Mouse (Mus musculus) neural tube, embryonic 14.5 days (tissue): ENCODE measurements around the gene Cracr2b. TPM values are rescaled to one million over a fixed set of nuclear protein-coding genes. Genes with fewer than 3 reads are reported as not detected.

Experiments
- ATAC-seq: fragments of 200-750 bp; cut with Nextera tagmentation; 2 replicates; pipeline ENCODE4 v1.8.0; 2017; ENCODE audit warnings: low read depth, mild to moderate bottlenecking, moderate TSS enrichment, moderate library complexity
- H3K27ac ChIP-seq: fragments of 300-500 bp; sonication (generic); 2 replicates; pipeline ENCODE4 v1.5.1; 2014; ENCODE audit warnings: low read depth, mild to moderate bottlenecking, control low read depth, low read length, moderate library complexity, mixed read lengths
- H3K27me3 ChIP-seq: fragments of 300-500 bp; sonication (generic); 2 replicates; pipeline ENCODE4 v1.6.1; 2014; ENCODE audit warnings: low read length; ENCODE audit not compliant: control insufficient read depth, insufficient read depth
- H3K36me3 ChIP-seq: fragments of 300-500 bp; sonication (generic); 2 replicates; pipeline ENCODE4 v1.6.1; 2014; ENCODE audit warnings: low read length, mixed read lengths; ENCODE audit not compliant: control insufficient read depth, insufficient read depth
- H3K4me1 ChIP-seq: fragments of 300-500 bp; sonication (generic); 2 replicates; pipeline ENCODE4 v1.6.1; 2014; ENCODE audit warnings: low read length; ENCODE audit not compliant: control insufficient read depth, insufficient read depth
- H3K4me2 ChIP-seq: fragments of 300-500 bp; sonication (generic); 2 replicates; pipeline ENCODE4 v1.6.1; 2014; ENCODE audit warnings: mild to moderate bottlenecking, low read depth, low read length, control low read depth
- H3K4me3 ChIP-seq: fragments of 300-500 bp; sonication (generic); 2 replicates; pipeline ENCODE4 v1.5.1; 2014; ENCODE audit warnings: low read depth, low read length, control low read depth, mixed read lengths
- H3K9ac ChIP-seq: fragments of 300-500 bp; sonication (generic); replicated peaks from 2 replicates; pipeline ENCODE4 v1.6.1; 2014; ENCODE audit warnings: low read depth, mild to moderate bottlenecking, control low read depth, low read length, mixed read lengths
- H3K9me3 ChIP-seq: fragments of 300-500 bp; sonication (generic); 2 replicates; pipeline ENCODE4 v1.6.1; 2016; ENCODE audit warnings: low read length; ENCODE audit not compliant: control insufficient read depth
- WGBS: fragments of 180-500 bp; shearing (Covaris S2); extraction: QIAGEN DNeasy Blood & Tissue Kit; methylation state at CpG from one replicate; pipeline ENCODE4 v1.1.7; 2014; 5-methylcytosine and 5-hydroxymethylcytosine counted together
- polyA plus RNA-seq: library from polyadenylated mRNA; unstranded; fragments of >200 nt; fragmentation: Nextera tagmentation; extraction: Ambion mirVana; gene quantifications from 2 replicates; pipeline ENCODE4 v1.2.1, GENCODE M21; 2014

Cracr2b gene
- 3.6 and 6.6 TPM in 2 replicates for polyA plus RNA-seq

GRCm38 (mm10) chr7:141460391-141461113, at the start of gene Cracr2b:
TSS of gene Cracr2b (plus strand) at chr7:141461094.
- H3K27me3 ChIP-seq, result peaks cover 49% of the 10 kb centered on the region

GRCm38 (mm10) chr7:141411667-141412066, 49.2 kb upstream of the Cracr2b start:
- Histone ChIP-seq H3K9me3 (no peaks in the 10 kb centered on the region), H3K4me1 (peaks cover 7% of the 10 kb centered on the region), H3K4me2 (no peak overlapping the region), H3K36me3 (peaks cover 4% of the 10 kb centered on the region; the same call in 1 of the 2 replicates), H3K9ac (no peak overlapping the region), H3K27ac (no peak overlapping the region), H3K27me3 (no peaks in the 10 kb centered on the region), H3K4me3 (no peak overlapping the region)
- WGBS, result 83% methylated on average over 1 of the region's 1 CpGs
- ATAC-seq, result no peak

More at GRCm38 (mm10) chr7:141460391-141461113, at the start of gene Cracr2b:
- no peak within 1 kb of the TSS for H3K27ac ChIP-seq
- peak within 1 kb of the TSS; percentile 18 for H3K4me3 ChIP-seq
- no peak for ATAC-seq
- peaks cover 14% of the 10 kb centered on the region for H3K4me1 ChIP-seq
- H3K4me2 ChIP-seq, result peak within 1 kb of the TSS; percentile 54
- H3K36me3 ChIP-seq, result peaks cover 8% of the 10 kb centered on the region; the same call in 1 of the 2 replicates
- H3K9ac ChIP-seq, result peak within 1 kb of the TSS; percentile 45
- H3K9me3 ChIP-seq, result no peaks in the 10 kb centered on the region
- 81% methylated on average over 15 of the region's 15 CpGs for WGBS

DNA sequence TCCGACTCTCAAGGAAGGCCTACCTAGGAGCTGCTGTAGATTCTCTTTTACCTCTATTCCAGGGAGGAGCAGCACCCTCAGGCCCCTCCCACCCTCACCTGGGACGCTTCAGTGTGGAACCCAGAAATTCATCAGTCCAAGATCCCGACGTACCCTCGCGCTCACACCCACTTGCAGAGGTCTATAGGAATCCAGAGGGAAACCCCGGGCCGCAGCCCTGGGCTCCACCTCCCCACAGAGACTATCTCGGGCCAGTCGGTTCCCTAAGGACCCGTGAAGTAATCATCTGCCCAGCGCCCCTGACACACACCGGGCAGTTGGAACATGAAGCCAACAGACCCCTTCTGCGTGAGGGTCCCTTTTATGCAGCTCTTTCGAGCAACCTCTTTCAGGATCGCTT, 47.6 kb upstream of the Cracr2b start:
- no peaks in the 10 kb centered on the region for H3K9me3 ChIP-seq
- ATAC-seq, result peak; percentile 21; the same call in 1 of the 2 replicates
- 3% methylated on average over 16 of the region's 16 CpGs for WGBS
- H3K36me3 ChIP-seq, result peaks cover 4% of the 10 kb centered on the region; the same call in 1 of the 2 replicates
- H3K9ac ChIP-seq, result peak overlapping the region; percentile 79
- H3K4me2 ChIP-seq, result peak overlapping the region; percentile 91
- H3K4me1 ChIP-seq, result peaks cover 7% of the 10 kb centered on the region
- H3K4me3 ChIP-seq, result peak overlapping the region; percentile 77
- peak overlapping the region; percentile 86 for H3K27ac ChIP-seq
- no peaks in the 10 kb centered on the region for H3K27me3 ChIP-seq

GRCm38 (mm10) chr7:141413809-141414584, 46.9 kb upstream of the Cracr2b start, which contains the start of gene Gatd1:
TSS of gene Gatd1 (minus strand) at chr7:141414136.
- under 1% methylated on average over 56 of the region's 56 CpGs for WGBS
- peak; percentile 89 for ATAC-seq
- Histone ChIP-seq H3K36me3 (peaks cover 4% of the 10 kb centered on the region; the same call in 1 of the 2 replicates), H3K9ac (peak within 1 kb of the TSS; percentile 79), H3K4me2 (peak within 1 kb of the TSS; percentile 91), H3K4me3 (peak within 1 kb of the TSS; percentile 77), H3K9me3 (no peaks in the 10 kb centered on the region), H3K4me1 (peaks cover 7% of the 10 kb centered on the region), H3K27me3 (no peaks in the 10 kb centered on the region), H3K27ac (peak within 1 kb of the TSS; percentile 86)

DNA sequence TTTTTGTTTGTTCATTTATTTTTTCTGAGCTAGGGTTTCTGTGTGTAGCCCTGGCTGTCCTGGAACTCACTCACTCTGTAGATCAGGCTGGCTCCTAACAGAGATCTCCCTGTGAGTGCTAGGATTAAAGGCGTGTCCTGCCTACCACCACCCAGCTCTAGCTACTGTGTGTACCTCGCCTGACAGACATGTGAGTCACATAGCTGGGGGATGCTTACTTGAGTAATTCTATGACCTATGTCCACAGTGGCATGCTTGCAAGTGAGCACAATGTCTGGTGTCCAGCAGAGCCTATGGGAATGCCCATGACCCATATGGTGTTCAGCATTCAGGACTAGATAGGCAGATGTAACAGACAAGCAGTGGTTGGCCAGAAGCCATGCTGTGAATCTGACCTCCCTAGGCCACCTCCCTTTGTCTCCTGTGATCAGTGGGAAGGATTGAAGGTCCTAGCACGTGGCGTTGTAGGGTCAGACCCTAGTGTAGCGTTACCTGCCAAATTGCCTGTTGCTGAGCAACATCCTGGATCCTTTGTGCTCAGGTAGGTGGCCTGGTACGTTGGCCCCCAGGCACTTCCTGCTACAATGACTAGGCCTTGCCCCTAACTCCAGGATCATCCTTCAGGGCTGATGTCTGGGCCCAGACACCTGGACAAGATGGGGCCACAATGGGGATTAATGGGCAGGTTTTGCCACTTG, 44.6 kb upstream of the Cracr2b start:
- no peak for ATAC-seq
- H3K4me3 ChIP-seq, result no peak overlapping the region
- no peaks in the 10 kb centered on the region for H3K36me3 ChIP-seq
- no peak overlapping the region for H3K9ac ChIP-seq
- no peak overlapping the region for H3K4me2 ChIP-seq
- 79% methylated on average over 6 of the region's 6 CpGs for WGBS
- H3K27ac ChIP-seq, result no peak overlapping the region
- H3K27me3 ChIP-seq, result no peaks in the 10 kb centered on the region
- H3K4me1 ChIP-seq, result peaks cover 5% of the 10 kb centered on the region; the same call in 1 of the 2 replicates
- no peaks in the 10 kb centered on the region for H3K9me3 ChIP-seq

DNA sequence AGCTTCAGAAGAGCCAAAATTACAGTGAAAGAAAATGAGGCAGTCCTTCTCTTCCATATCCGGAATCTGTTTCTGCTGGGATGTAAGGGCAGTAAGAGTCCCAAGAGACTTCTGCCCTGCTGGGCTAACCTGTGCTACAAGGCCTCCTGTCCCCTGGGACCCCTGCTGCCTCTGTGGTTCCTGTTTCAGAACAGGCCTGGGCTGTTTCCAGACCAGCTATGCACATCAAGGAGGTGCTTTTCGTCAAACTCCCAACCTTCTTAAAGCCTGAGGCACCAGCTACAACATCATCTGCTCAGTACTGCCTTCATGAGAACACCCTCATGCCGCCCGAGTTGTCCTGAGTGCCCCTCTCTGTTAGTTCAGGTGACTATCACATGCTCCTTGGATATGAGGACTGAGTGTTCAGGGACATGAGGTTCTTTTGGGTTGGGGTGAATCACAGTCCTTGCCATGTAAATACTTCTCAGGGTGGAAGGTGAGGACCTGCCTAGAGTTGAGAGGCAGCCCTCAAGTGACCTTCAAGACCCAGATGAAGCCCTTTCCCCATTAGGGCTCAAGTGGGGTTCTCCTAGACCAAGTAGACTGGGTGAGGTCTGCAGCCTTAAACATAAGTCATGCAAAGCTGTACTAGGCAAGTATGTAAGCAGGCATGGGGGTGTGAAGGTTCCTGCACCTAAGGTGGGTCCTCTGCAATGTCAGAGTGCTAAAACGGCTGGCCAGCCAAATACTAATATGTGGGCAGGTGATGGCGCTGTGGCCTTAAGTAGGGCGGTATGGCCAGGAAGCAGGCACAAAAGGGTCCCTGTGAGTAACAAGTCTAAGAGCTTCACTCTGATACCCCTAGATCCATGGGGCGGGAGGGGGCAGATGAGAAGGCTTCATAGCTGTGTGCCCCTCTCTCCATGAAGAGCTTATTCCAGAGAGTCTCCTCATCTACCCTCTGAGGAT, 42.9 kb upstream of the Cracr2b start:
- 78% methylated on average over 8 of the region's 8 CpGs for WGBS
- peaks cover 4% of the 10 kb centered on the region; the same call in 1 of the 2 replicates for H3K4me1 ChIP-seq
- H3K27ac ChIP-seq, result no peak overlapping the region; the same call in 1 of the 2 replicates
- no peaks in the 10 kb centered on the region for H3K36me3 ChIP-seq
- no peaks in the 10 kb centered on the region for H3K9me3 ChIP-seq
- no peak overlapping the region for H3K4me3 ChIP-seq
- ATAC-seq, result no peak
- H3K4me2 ChIP-seq, result no peak overlapping the region
- H3K9ac ChIP-seq, result no peak overlapping the region
- H3K27me3 ChIP-seq, result no peaks in the 10 kb centered on the region

DNA sequence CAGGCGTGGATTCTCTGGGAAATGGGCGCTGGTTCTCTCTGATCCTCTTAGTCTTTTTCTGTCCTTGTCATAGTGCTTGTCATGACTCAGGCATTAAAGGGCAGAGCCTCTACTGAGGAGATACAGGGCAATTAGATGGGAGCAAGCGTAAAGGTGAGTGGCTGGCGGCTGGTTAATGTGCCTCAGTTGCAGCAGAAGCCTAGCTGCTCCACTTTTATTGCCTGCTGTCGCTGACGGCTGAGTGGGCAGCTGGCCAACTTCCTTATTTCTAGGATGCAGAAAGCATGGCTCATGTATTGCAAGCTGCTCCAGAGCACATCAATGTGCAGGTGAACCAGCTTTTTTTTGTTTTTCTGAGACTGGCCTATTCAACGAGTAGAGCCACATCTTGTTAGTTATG, 41.9 kb upstream of the Cracr2b start:
- WGBS, result 43% methylated on average over 7 of the region's 7 CpGs
- no peak overlapping the region for H3K4me2 ChIP-seq
- no peak overlapping the region for H3K9ac ChIP-seq
- H3K4me1 ChIP-seq, result peaks cover 3% of the 10 kb centered on the region; the same call in 1 of the 2 replicates
- H3K36me3 ChIP-seq, result no peaks in the 10 kb centered on the region
- H3K9me3 ChIP-seq, result no peaks in the 10 kb centered on the region
- H3K27ac ChIP-seq, result peak overlapping the region; percentile 6; the same call in 1 of the 2 replicates
- no peak overlapping the region for H3K4me3 ChIP-seq
- ATAC-seq, result no peak
- no peaks in the 10 kb centered on the region for H3K27me3 ChIP-seq
